Mouse (Mus musculus) midbrain, embryonic 12.5 days (tissue): Measurements from ENCODE around the gene Gtse1. TPM values are rescaled to one million over a fixed set of nuclear protein-coding genes. Genes with fewer than 3 reads are reported as not detected.

Experiments used
- ATAC-seq: fragments of 200-750 bp; cut with Nextera tagmentation; 2 replicates; pipeline ENCODE4 v1.8.0; 2017; ENCODE audit warnings: low read depth, moderate TSS enrichment, moderate library complexity; ENCODE audit not compliant: low FRiP score
- H3K27ac ChIP-seq: fragments of 300-500 bp; sonication (generic); replicated peaks from 2 replicates; pipeline ENCODE4 v1.5.1; 2016; ENCODE audit warnings: mild to moderate bottlenecking
- H3K27me3 ChIP-seq: fragments of 300-500 bp; sonication (generic); 2 replicates; pipeline ENCODE4 v1.6.1; 2016; ENCODE audit warnings: mild to moderate bottlenecking
- H3K36me3 ChIP-seq: fragments of 300-500 bp; sonication (generic); 2 replicates; pipeline ENCODE4 v1.6.1; 2016
- H3K4me1 ChIP-seq: fragments of 300-500 bp; sonication (generic); 2 replicates; pipeline ENCODE4 v1.6.1; 2016
- H3K4me2 ChIP-seq: fragments of 300-500 bp; sonication (generic); replicated peaks from 2 replicates; pipeline ENCODE4 v1.6.1; 2016; ENCODE audit warnings: mild to moderate bottlenecking, moderate library complexity
- H3K4me3 ChIP-seq: fragments of 300-500 bp; sonication (generic); 2 replicates; pipeline ENCODE4 v1.5.1; 2016; ENCODE audit warnings: mild to moderate bottlenecking
- H3K9ac ChIP-seq: fragments of 300-500 bp; sonication (generic); replicated peaks from 2 replicates; pipeline ENCODE4 v1.6.1; 2016; ENCODE audit warnings: mild to moderate bottlenecking, moderate library complexity
- H3K9me3 ChIP-seq: fragments of 300-500 bp; sonication (generic); 2 replicates; pipeline ENCODE4 v1.6.1; 2016; ENCODE audit warnings: mild to moderate bottlenecking
- WGBS: fragments of 180-500 bp; shearing (Covaris S2); methylation state at CpG from one replicate; pipeline ENCODE4 v1.1.7; 2016; 5-methylcytosine and 5-hydroxymethylcytosine counted together
- polyA plus RNA-seq: library from polyadenylated mRNA; unstranded; fragments of >200 nt; fragmentation: Nextera tagmentation; extraction: Ambion mirVana; gene quantifications from 2 replicates; pipeline ENCODE4 v1.2.1, GENCODE M21; 2016

Gene Gtse1
- polyA plus RNA-seq, 1 experiment from 2014 or later = 36.7 TPM

DNA sequence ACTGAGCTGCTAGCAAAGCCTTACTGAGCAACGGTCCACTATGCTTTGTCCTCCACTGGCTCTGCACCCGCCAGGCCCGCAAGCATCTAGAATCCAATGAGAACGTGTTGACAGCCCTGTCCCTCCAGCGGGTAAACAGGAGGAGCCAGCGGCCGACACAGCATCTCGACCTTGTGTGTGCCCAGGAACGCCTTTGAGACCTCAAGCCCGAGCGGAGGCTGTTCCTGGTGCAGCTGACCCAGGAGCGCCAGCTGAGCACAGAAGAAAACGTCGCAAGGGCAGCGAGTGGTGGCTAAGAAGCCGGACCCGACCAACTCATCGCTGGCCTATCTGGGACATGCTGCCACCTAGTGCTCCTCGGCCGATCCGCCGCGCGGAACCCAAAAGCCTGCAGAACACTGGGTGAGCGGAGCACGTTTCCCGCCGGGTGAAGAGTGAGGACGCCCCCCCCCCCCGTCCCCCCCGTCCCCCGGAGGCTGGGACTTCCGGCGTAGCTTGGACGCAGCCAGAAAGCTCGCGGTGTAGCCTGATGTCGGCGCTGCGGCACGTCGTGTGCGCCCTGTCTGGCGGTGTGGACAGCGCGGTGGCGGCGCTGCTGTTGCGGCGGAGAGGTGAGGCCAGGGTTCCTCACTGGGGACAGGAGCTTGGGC, 19.4 kb downstream of the Gtse1 start, which contains the start of gene Trmu:
Trmu (plus strand) TSS at position 465 of the 650 bp plus-strand sequence.
- peak within 1 kb of the TSS; percentile 88 for H3K4me2 ChIP-seq
- H3K9ac ChIP-seq = peak within 1 kb of the TSS; percentile 85
- peaks cover 46% of the 10 kb centered on the region for H3K36me3 ChIP-seq
- no peaks in the 10 kb centered on the region for H3K27me3 ChIP-seq
- H3K4me1 ChIP-seq = peaks cover 18% of the 10 kb centered on the region
- peak; percentile 95 for ATAC-seq
- WGBS = under 1% methylated on average over 48 of the region's 50 CpGs
- peak within 1 kb of the TSS; percentile 80 for H3K27ac ChIP-seq
- H3K4me3 ChIP-seq = peak within 1 kb of the TSS; percentile 74
- no peaks in the 10 kb centered on the region for H3K9me3 ChIP-seq

DNA sequence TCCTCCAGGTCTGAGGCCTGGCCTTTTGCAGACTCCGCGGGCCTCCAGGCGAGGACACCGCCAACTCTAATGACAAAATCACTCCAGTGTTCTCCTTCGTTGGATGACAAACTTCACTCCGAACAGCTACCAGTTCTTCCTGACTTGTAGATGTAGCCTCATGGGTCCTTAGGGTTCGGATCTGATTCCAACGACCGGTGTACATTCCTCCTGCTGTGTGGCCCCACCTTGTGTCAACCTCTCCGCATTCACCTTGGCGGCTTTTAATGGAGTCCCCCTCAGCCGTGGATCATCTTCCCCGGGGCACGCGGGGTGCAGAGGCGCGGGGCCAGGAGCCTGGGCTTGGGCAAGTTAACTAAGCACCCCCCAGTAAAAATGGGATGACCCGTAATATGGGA, 20.0 kb downstream of the Gtse1 start:
- Histone ChIP-seq H3K9ac (peak overlapping the region; percentile 85), H3K9me3 (no peaks in the 10 kb centered on the region), H3K4me1 (peaks cover 18% of the 10 kb centered on the region), H3K4me3 (peak overlapping the region; percentile 74), H3K4me2 (peak overlapping the region; percentile 88), H3K27ac (peak overlapping the region; percentile 77), H3K36me3 (peaks cover 46% of the 10 kb centered on the region), H3K27me3 (no peaks in the 10 kb centered on the region)
- 3% methylated on average over 18 of the region's 18 CpGs for WGBS
- peak; percentile 53 for ATAC-seq

DNA sequence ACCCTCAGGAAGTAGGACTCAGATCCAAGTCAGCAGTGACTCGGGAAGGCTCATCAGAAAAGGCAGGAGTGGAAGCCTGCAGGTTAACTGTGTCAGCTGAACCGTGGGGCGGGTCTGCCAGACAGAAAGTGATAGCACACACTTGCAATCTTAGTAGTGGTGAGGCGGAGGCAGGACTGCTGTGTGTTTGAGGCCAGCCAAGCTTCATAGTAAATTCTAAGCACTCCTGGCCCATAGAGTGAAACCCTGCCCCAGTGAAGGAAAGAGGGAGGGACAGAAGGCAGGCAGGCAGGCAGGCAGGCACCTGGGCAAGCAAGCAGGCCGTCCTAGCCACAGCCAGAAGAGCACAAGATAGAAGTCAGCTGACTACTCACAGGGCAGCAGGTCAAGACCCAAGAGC, 26.1 kb downstream of the Gtse1 start:
- 85% methylated on average over 5 of the region's 5 CpGs for WGBS
- Histone ChIP-seq H3K36me3 (peaks cover 62% of the 10 kb centered on the region), H3K27ac (no peak overlapping the region), H3K27me3 (no peaks in the 10 kb centered on the region), H3K9me3 (no peaks in the 10 kb centered on the region), H3K9ac (no peak overlapping the region), H3K4me3 (no peak overlapping the region), H3K4me2 (no peak overlapping the region), H3K4me1 (peaks cover 1% of the 10 kb centered on the region; the same call in 1 of the 2 replicates)
- no peak for ATAC-seq

DNA sequence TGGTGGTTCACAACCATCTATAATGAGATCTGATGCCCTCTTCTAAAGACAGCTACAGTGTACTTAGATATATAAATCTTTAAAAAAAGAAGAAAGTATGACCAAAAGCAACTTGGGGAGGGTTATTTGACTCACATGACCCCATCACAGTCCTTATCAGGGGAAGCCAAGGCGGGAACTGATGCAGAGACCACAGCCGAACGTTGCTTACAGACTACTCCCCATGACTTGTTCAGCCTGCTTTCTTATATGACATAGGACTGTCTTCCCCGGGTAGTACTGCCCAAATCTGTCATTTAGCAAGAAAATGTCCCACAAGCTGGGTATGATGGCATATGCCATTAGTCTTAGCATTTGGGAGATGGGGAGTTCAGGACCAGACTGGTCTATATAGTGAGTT, 29.7 kb downstream of the Gtse1 start:
- Histone ChIP-seq H3K4me1 (no peaks in the 10 kb centered on the region), H3K27me3 (no peaks in the 10 kb centered on the region), H3K9me3 (no peaks in the 10 kb centered on the region), H3K36me3 (peaks cover 79% of the 10 kb centered on the region), H3K4me2 (no peak overlapping the region), H3K27ac (no peak overlapping the region), H3K4me3 (no peak overlapping the region), H3K9ac (no peak overlapping the region)
- no peak for ATAC-seq
- 95% methylated on average over 4 of the region's 4 CpGs for WGBS

DNA sequence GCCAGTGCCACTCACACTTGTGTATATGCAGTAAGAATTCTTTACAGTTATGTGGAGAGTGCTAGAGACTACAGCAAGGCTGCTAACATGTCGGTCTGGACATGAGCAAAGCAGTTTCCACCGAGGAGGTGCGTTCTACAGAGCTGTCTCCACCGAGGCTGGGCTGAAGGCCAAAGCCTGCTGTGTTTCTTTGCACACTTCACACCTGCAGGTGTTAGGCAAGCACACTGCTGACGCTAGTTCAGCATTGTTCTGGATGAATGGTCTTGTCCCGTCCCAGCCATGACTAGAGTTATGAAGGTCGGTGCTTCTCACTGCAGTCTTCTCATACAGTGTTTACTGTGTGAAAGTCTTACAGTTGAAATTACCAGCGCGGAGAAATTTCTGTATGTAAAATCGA, 32.4 kb downstream of the Gtse1 start:
- ATAC-seq = no peak
- 87% methylated on average over 10 of the region's 10 CpGs for WGBS
- Histone ChIP-seq H3K36me3 (peaks cover 81% of the 10 kb centered on the region), H3K9me3 (no peaks in the 10 kb centered on the region), H3K9ac (no peak overlapping the region), H3K4me3 (no peak overlapping the region), H3K27ac (no peak overlapping the region), H3K27me3 (no peaks in the 10 kb centered on the region), H3K4me2 (no peak overlapping the region), H3K4me1 (no peaks in the 10 kb centered on the region)

DNA sequence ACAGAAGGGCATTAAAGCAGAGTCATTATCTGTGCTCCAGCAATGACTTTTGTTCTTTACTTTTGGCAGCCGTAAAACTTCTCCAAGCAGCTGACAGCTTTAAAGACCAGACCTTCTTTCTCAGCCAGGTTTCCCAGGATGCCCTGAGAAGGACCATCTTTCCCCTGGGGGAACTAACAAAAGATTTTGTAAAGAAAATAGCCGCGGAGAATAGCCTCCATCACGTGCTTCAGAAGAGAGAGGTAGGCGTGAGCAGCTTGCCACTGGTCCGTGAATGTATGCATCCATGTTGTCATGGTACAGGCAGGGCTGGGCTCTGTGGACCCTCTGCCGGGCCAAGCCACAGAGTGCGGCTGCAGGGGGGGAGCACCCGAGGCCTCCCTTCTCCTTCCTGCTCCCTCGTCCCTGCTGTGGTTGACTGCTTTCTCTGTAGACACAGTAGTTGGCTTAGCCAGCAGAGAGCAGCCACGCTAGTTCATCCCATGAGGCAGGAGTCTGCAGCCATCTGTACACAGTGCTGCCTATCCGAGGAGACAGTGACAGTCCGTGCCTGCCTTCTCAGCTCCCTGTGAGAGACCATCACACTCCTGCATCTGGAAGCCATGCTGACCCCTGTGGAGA, 33.1 kb downstream of the Gtse1 start:
- 80% methylated on average over 13 of the region's 13 CpGs for WGBS
- no peak for ATAC-seq
- Histone ChIP-seq H3K4me1 (no peaks in the 10 kb centered on the region), H3K9me3 (no peaks in the 10 kb centered on the region), H3K9ac (no peak overlapping the region), H3K27ac (no peak overlapping the region), H3K36me3 (peaks cover 85% of the 10 kb centered on the region), H3K4me3 (no peak overlapping the region), H3K4me2 (no peak overlapping the region), H3K27me3 (no peaks in the 10 kb centered on the region)

DNA sequence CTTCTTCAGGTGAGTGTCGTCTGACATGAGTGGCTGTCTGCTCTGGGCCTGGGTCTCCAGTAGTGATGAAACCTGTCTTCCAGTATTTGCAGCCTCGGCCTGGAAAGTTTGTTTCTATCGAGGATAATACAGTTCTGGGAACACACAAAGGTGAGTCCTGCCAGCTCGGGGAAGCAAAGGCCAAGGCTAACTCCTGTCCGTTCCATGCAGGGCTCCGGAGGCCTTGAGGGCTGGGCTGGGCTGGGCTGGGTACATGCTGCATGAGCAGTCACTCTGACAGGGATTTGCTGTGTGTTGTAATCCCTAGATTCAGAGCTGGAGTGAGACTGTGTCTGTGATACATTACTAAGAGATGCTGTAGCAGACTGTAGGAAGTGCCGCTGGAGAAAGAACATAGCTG, 34.3 kb downstream of the Gtse1 start:
- no peaks in the 10 kb centered on the region for H3K27me3 ChIP-seq
- H3K36me3 ChIP-seq = peaks cover 87% of the 10 kb centered on the region
- no peak overlapping the region for H3K4me3 ChIP-seq
- H3K9ac ChIP-seq = no peak overlapping the region
- WGBS = 90% methylated on average over 7 of the region's 7 CpGs
- H3K4me2 ChIP-seq = no peak overlapping the region
- no peak overlapping the region for H3K27ac ChIP-seq
- no peaks in the 10 kb centered on the region for H3K4me1 ChIP-seq
- ATAC-seq = no peak
- H3K9me3 ChIP-seq = no peaks in the 10 kb centered on the region

DNA sequence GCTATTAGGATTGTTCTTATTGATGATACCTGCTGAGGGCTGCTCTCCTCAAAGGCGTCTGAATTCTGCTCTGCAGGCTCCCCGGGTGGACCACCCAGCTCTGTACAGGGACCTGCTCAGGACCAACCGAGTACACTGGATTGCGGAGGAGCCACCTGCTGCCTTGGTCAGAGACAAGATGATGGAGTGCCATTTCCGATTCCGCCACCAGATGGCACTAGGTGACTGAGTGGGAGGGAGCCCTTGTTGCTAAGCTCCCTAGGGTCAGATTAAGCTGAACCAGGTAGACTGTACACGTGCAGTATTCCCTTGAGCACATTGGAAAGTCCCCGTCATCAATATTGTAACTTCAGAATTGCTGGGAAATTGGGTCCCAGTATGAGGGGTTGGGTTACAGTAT, 36.7 kb downstream of the Gtse1 start:
- Histone ChIP-seq H3K9me3 (no peaks in the 10 kb centered on the region), H3K4me2 (no peak overlapping the region), H3K36me3 (peaks cover 89% of the 10 kb centered on the region), H3K27ac (no peak overlapping the region), H3K4me3 (no peak overlapping the region), H3K27me3 (no peaks in the 10 kb centered on the region), H3K9ac (no peak overlapping the region), H3K4me1 (peaks cover 6% of the 10 kb centered on the region; the same call in 1 of the 2 replicates)
- 18% methylated on average over 8 of the region's 8 CpGs for WGBS
- 0 out of 2 replicates have a peak, but pooled peaks have one; percentile 56 for ATAC-seq

DNA sequence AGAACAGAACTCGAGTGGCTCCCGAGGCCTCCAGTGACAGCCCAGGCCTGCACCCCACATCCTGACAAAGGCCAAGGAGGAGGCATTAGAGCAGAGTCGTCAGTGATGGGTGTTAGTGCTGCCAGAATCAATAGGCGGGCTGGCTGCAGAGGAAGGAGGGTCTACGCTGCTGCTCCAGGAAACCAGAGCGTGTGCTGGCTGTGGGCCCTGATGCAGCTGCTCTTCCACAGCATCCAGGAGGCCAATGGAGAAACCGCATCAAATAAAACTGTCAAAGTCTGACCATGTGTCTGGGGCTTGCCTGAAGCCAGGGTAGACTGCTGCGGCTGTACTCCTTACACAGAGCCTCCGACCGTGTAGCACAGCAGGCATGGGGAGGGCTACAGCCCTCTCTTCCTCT, 37.6 kb downstream of the Gtse1 start:
- WGBS = 87% methylated on average over 10 of the region's 10 CpGs

DNA sequence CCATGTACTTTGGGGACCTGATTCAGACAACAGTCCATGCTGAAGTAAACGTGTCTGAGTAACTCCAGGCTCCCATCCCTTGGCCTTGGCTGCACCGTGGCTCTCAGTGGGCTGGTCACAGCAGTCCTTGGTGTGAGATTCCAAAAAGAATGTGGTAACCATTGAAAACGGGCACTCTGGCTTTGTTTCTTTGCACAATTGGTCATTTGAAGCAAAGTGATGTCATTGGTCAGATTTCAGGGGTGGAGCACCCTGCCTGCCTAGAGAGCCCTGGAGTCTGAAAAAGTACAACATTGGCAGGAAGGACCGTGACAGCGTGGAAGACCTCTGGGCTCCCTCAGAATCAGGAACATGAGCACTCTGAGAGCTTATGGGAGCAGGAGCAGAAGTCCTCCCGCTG, 39.9 kb downstream of the Gtse1 start:
- H3K27ac ChIP-seq = no peak overlapping the region
- 62% methylated on average over 6 of the region's 6 CpGs for WGBS
- peaks cover 67% of the 10 kb centered on the region for H3K36me3 ChIP-seq

More for the DNA sequence above, 37.6 kb downstream of the Gtse1 start:
- no peak overlapping the region for H3K4me3 ChIP-seq
- no peaks in the 10 kb centered on the region for H3K27me3 ChIP-seq
- no peak overlapping the region for H3K27ac ChIP-seq
- H3K9me3 ChIP-seq = no peaks in the 10 kb centered on the region
- 0 out of 2 replicates have a peak overlapping the region, but pooled peaks have one; percentile 1 for H3K9ac ChIP-seq
- peaks cover 83% of the 10 kb centered on the region for H3K36me3 ChIP-seq
- no peak for ATAC-seq
- peaks cover 6% of the 10 kb centered on the region; the same call in 1 of the 2 replicates for H3K4me1 ChIP-seq
- no peak overlapping the region for H3K4me2 ChIP-seq

DNA sequence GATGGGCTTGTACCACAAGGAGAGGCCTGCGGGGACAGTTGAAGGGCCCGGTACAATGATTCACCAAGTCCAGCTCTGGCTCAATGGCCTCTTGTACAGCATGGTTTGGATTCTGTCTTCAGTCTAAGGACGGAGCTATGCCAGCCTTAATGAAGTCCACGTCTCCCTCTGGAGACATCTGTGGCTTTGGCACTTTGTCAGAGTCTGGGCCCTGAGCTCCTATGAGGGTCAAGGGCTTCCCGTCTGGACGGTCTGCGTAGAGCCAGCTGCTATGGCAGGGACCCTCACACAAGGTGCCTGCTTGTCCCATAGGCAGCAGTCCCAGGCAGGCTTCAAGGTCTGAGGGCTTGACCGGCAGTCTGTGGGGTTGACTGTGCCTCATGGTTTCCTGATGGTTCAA, 40.8 kb downstream of the Gtse1 start:
- WGBS = 92% methylated on average over 8 of the region's 8 CpGs
- H3K4me1 ChIP-seq = peaks cover 6% of the 10 kb centered on the region; the same call in 1 of the 2 replicates
- H3K27me3 ChIP-seq = no peaks in the 10 kb centered on the region
- no peak overlapping the region for H3K4me2 ChIP-seq
- ATAC-seq = no peak
- no peak overlapping the region for H3K9ac ChIP-seq
- H3K9me3 ChIP-seq = no peaks in the 10 kb centered on the region
- H3K27ac ChIP-seq = no peak overlapping the region
- peaks cover 57% of the 10 kb centered on the region for H3K36me3 ChIP-seq
- no peak overlapping the region for H3K4me3 ChIP-seq

More for the DNA sequence above, 39.9 kb downstream of the Gtse1 start:
- Histone ChIP-seq H3K9ac (no peak overlapping the region), H3K9me3 (no peaks in the 10 kb centered on the region), H3K27me3 (no peaks in the 10 kb centered on the region), H3K4me1 (peaks cover 6% of the 10 kb centered on the region; the same call in 1 of the 2 replicates), H3K4me3 (no peak overlapping the region), H3K4me2 (no peak overlapping the region)
- no peak for ATAC-seq

DNA sequence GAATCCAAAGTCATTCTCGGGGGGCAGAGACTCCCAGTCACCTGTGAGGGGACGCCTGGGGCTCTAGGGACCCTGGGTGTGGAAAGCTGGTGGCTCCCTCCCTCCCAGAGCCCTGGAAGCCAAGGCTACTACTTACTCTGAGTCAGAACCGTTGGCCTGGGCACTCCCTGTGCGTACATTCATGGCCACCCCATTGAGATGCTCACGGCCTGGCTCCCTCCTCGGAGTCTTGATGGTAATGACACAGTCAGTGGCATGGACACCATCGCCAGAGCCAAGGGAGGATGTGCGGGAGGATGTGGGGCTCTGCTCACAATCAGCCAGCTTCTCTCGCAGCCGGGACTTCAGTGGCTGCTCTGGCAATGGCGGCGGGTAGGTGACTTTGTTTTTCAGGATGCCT, 41.3 kb downstream of the Gtse1 start:
- Histone ChIP-seq H3K27ac (no peak overlapping the region), H3K4me1 (peaks cover 6% of the 10 kb centered on the region; the same call in 1 of the 2 replicates), H3K9ac (no peak overlapping the region), H3K4me3 (no peak overlapping the region), H3K9me3 (no peaks in the 10 kb centered on the region), H3K27me3 (no peaks in the 10 kb centered on the region), H3K36me3 (peaks cover 52% of the 10 kb centered on the region), H3K4me2 (no peak overlapping the region)
- no peak for ATAC-seq
- WGBS = 87% methylated on average over 12 of the region's 12 CpGs
